In genomic region chr13:95563693-95564092, GRCm38 (mm10) we compare ENCODE assay signal across 8 mouse cellular contexts. TPM values are rescaled to one million over a fixed set of nuclear protein-coding genes. Genes with fewer than 3 reads are reported as not detected.
DNase-seq lines count a peak whose midpoint lies in the region; ATAC-seq and TF ChIP-seq lines count a peak whose summit lies in the region.

No protein-coding gene starts in this region.

- peak; percentile 77 for DNase-seq in MEL (ENCODE audit: low read depth, low spot score)
- DNase-seq in c-Kit-positive CD71-negative TER-119-negative erythroid progenitor cells, embryonic 14.5 days (ENCODE audit: low read depth) = peak; percentile 69
- DNase-seq in forebrain, embryonic 11.5 days (ENCODE audit: low spot score) = peak; percentile 72
- peak; percentile 89 for DNase-seq in hindbrain, embryonic 11.5 days (ENCODE audit: low spot score)
- DNase-seq in layer of hippocampus, postnatal 10 days (ENCODE audit: low spot score in 2 of 2) = peak; percentile 81 to 83
- peak; percentile 75 for DNase-seq in lung, postnatal 0 days (ENCODE audit: low spot score)
- peak; percentile 92 for DNase-seq in retina, embryonic 14.5 days (ENCODE audit: low spot score)
- DNase-seq in thymus, postnatal 25 days = peak; percentile 78

- under 1% methylated on average over 3 of the region's 3 CpGs for WGBS in forebrain, embryonic 11.5 days
- WGBS in hindbrain, embryonic 11.5 days = 0% methylated on average over 3 of the region's 3 CpGs
- 1% methylated on average over 3 of the region's 3 CpGs for WGBS in lung, postnatal 0 days

- no peaks in the 10 kb centered on the region for H3K9me3 ChIP-seq in MEL (replicated peaks; ENCODE audit: insufficient read depth, low read length)
- no peaks in the 10 kb centered on the region for H3K9me3 ChIP-seq in forebrain, embryonic 11.5 days (ENCODE audit: control insufficient read depth, low read length)
- H3K9me3 ChIP-seq in hindbrain, embryonic 11.5 days (ENCODE audit: control insufficient read depth, low read length) = no peaks in the 10 kb centered on the region
- no peaks in the 10 kb centered on the region for H3K9me3 ChIP-seq in lung, postnatal 0 days (ENCODE audit: low read length)

- no peak for TF ChIP-seq POLR2A in MEL (IDR thresholded peaks at IDR 0.05; ENCODE audit: control insufficient read depth in 1 of 2, insufficient read depth in 1 of 2, low read depth in 1 of 2, low read length in 2 of 2, poor library complexity in 1 of 2)

- no peaks in the 10 kb centered on the region for H3K36me3 ChIP-seq in MEL (ENCODE audit: control insufficient read depth in 1 of 2, insufficient read depth in 2 of 2, low read length in 2 of 2)
- H3K36me3 ChIP-seq in forebrain, embryonic 11.5 days (ENCODE audit: control insufficient read depth, insufficient read depth, low read length) = no peaks in the 10 kb centered on the region
- no peaks in the 10 kb centered on the region for H3K36me3 ChIP-seq in hindbrain, embryonic 11.5 days (ENCODE audit: control insufficient read depth, insufficient read depth, low read length)
- H3K36me3 ChIP-seq in lung, postnatal 0 days (ENCODE audit: insufficient read depth, low read length) = no peaks in the 10 kb centered on the region

- peak; percentile 70 to 96 (median 84) for TF ChIP-seq CTCF in MEL (IDR thresholded peaks at IDR 0.05 in 2 of 3, conservative IDR thresholded peaks at IDR 0.05 in 1 of 3; ENCODE audit: control insufficient read depth in 1 of 3, insufficient read depth in 1 of 3, low read depth in 2 of 3, low read length in 3 of 3, poor library complexity in 1 of 3, severe bottlenecking in 1 of 3)
- TF ChIP-seq CTCF in lung, postnatal 0 days (IDR thresholded peaks at IDR 0.05) = peak; percentile 95

- no peaks in the 10 kb centered on the region for H3K79me2 ChIP-seq in MEL (ENCODE audit: control insufficient read depth, insufficient read depth, low read length, poor library complexity)

- 0 out of 2 replicates have a peak, but pooled peaks have one; percentile 60 for ATAC-seq in forebrain, embryonic 11.5 days (replicated peaks; ENCODE audit: low FRiP score)
- peak; percentile 69; the same call in 1 of the 2 replicates for ATAC-seq in hindbrain, embryonic 11.5 days (ENCODE audit: low FRiP score)
- ATAC-seq in lung, postnatal 0 days = peak; percentile 83

- H3K27me3 ChIP-seq in MEL (ENCODE audit: control insufficient read depth in 1 of 2, insufficient read depth in 2 of 2, low read length in 2 of 2) = no peaks in the 10 kb centered on the region
- no peaks in the 10 kb centered on the region for H3K27me3 ChIP-seq in forebrain, embryonic 11.5 days (ENCODE audit: control insufficient read depth, insufficient read depth, low read length)
- H3K27me3 ChIP-seq in hindbrain, embryonic 11.5 days (ENCODE audit: control insufficient read depth, insufficient read depth, low read length) = no peaks in the 10 kb centered on the region
- no peaks in the 10 kb centered on the region for H3K27me3 ChIP-seq in lung, postnatal 0 days (replicated peaks; ENCODE audit: insufficient read depth, low read length)

- H3K27ac ChIP-seq in MEL (ENCODE audit: control insufficient read depth, low read depth, low read length) = no peak overlapping the region
- H3K27ac ChIP-seq in forebrain, embryonic 11.5 days (ENCODE audit: low read depth, low read length) = no peak overlapping the region
- H3K27ac ChIP-seq in hindbrain, embryonic 11.5 days (ENCODE audit: low read depth, low read length) = no peak overlapping the region
- no peak overlapping the region for H3K27ac ChIP-seq in lung, postnatal 0 days (ENCODE audit: low read length)

- no peak; the same call in none of the 2 replicates for TF ChIP-seq RAD21 in MEL (IDR thresholded peaks at IDR 0.05; ENCODE audit: low read depth, low read length)

- no peak for TF ChIP-seq EP300 in MEL (IDR thresholded peaks at IDR 0.05; ENCODE audit: low read depth in 1 of 2, low read length in 2 of 2)
- no peak for TF ChIP-seq EP300 in lung, postnatal 0 days (IDR thresholded peaks at IDR 0.05)

- no peak overlapping the region for H3K9ac ChIP-seq in MEL (ENCODE audit: control insufficient read depth, low read depth, low read length, poor library complexity, severe bottlenecking)
- no peak overlapping the region for H3K9ac ChIP-seq in forebrain, embryonic 11.5 days (ENCODE audit: low read length)
- no peak overlapping the region for H3K9ac ChIP-seq in hindbrain, embryonic 11.5 days (ENCODE audit: low read depth, low read length)
- H3K9ac ChIP-seq in lung, postnatal 0 days (replicated peaks; ENCODE audit: low read depth) = no peak overlapping the region

- no peaks in the 10 kb centered on the region; a peak in 1 of 4 replicates for H3K4me1 ChIP-seq in MEL (ENCODE audit: control insufficient read depth in 1 of 2, insufficient read depth in 2 of 2, low read length in 2 of 2)
- H3K4me1 ChIP-seq in forebrain, embryonic 11.5 days (replicated peaks; ENCODE audit: control insufficient read depth, insufficient read depth, low read length) = no peaks in the 10 kb centered on the region
- H3K4me1 ChIP-seq in hindbrain, embryonic 11.5 days (replicated peaks; ENCODE audit: control insufficient read depth, insufficient read depth, low read length) = no peaks in the 10 kb centered on the region
- no peaks in the 10 kb centered on the region for H3K4me1 ChIP-seq in lung, postnatal 0 days (ENCODE audit: insufficient read depth, low read depth, low read length)

- no peak overlapping the region for H3K4me2 ChIP-seq in forebrain, embryonic 11.5 days (ENCODE audit: low read depth, low read length, severe bottlenecking)
- no peak overlapping the region for H3K4me2 ChIP-seq in hindbrain, embryonic 11.5 days (replicated peaks; ENCODE audit: low read depth, low read length)
- no peak overlapping the region for H3K4me2 ChIP-seq in lung, postnatal 0 days (replicated peaks; ENCODE audit: low read depth, low read length)

- no peak overlapping the region for H3K4me3 ChIP-seq in MEL (ENCODE audit: control insufficient read depth in 1 of 2, insufficient read depth in 1 of 2, low read depth in 2 of 2, low read length in 2 of 2)
- H3K4me3 ChIP-seq in forebrain, embryonic 11.5 days (ENCODE audit: low read depth, low read length) = no peak overlapping the region
- H3K4me3 ChIP-seq in hindbrain, embryonic 11.5 days (ENCODE audit: low read depth, low read length) = no peak overlapping the region
- H3K4me3 ChIP-seq in lung, postnatal 0 days (ENCODE audit: low read depth, low read length) = no peak overlapping the region

TF ChIP-seq in MEL, 35 proteins besides CTCF, POLR2A, EP300 and RAD21 (continues in another document):
- TF ChIP-seq NRF1 (IDR thresholded peaks at IDR 0.05; ENCODE audit: insufficient read depth, low read depth, low read length, poor library complexity, severe bottlenecking) (no peak), E2F4 (IDR thresholded peaks at IDR 0.05; ENCODE audit: borderline replicate concordance, low read depth, low read length) (no peak), CHD1 (IDR thresholded peaks at IDR 0.05; ENCODE audit: low read depth, low read length) (no peak), GATA1 (IDR thresholded peaks at IDR 0.05; ENCODE audit: low read depth, low read length) (no peak), POLR2AphosphoS5 (IDR thresholded peaks at IDR 0.05; ENCODE audit: borderline replicate concordance, low read depth, low read length) (no peak), NELFE (IDR thresholded peaks at IDR 0.05; ENCODE audit: low read depth, low read length) (no peak), SIN3A (IDR thresholded peaks at IDR 0.05; ENCODE audit: low read length) (peak; percentile 36; the same call in 1 of the 2 replicates), MEF2A (IDR thresholded peaks at IDR 0.05; ENCODE audit: extremely low read depth, insufficient replicate concordance, low read depth, low read length, poor library complexity, severe bottlenecking) (no peak), KAT2A (conservative IDR thresholded peaks at IDR 0.05; ENCODE audit: low read depth, low read length) (no peak), USF2 (IDR thresholded peaks at IDR 0.05; ENCODE audit: borderline replicate concordance in 1 of 2, insufficient read depth in 1 of 2, low read depth in 1 of 2, low read length in 2 of 2) (no peak), ZMIZ1 (IDR thresholded peaks at IDR 0.05; ENCODE audit: low read depth, low read length) (no peak), UBTF (IDR thresholded peaks at IDR 0.05; ENCODE audit: borderline replicate concordance, insufficient read depth, low read depth, low read length) (no peak), JUND (IDR thresholded peaks at IDR 0.05; ENCODE audit: low read depth, low read length) (no peak), CHD2 (IDR thresholded peaks at IDR 0.05; ENCODE audit: low read length) (no peak), ZC3H11A (IDR thresholded peaks at IDR 0.05; ENCODE audit: low read depth, low read length) (peak; percentile 99), BHLHE40 (IDR thresholded peaks at IDR 0.05; ENCODE audit: borderline replicate concordance, low read depth, low read length) (0 out of 2 replicates have a peak, but pooled peaks have one; percentile 17), RCOR1 (IDR thresholded peaks at IDR 0.05; ENCODE audit: low read depth, low read length) (no peak), HCFC1 (IDR thresholded peaks at IDR 0.05; ENCODE audit: low read depth, low read length) (no peak), MYC (IDR thresholded peaks at IDR 0.05; ENCODE audit: low read depth, low read length) (no peak), SMC3 (IDR thresholded peaks at IDR 0.05; ENCODE audit: low read depth, low read length) (peak; percentile 98), MXI1 (IDR thresholded peaks at IDR 0.05; ENCODE audit: low read depth, low read length) (no peak)

RNA-seq across cellular contexts. Expression of gene F2rl1, which starts 38.7 kb away (rescaled TPM):
- total RNA-seq in MEL (2012; rRNA removed) = not detected in 2 replicates
- polyA plus RNA-seq in MEL (2012; ENCODE audit: insufficient read depth in 1 of 2, insufficient read length in 2 of 2, low read depth in 1 of 2, low replicate concordance in 2 of 2, missing spikeins in 1 of 2) = under 1 TPM in 1 of 2 experiments, not detected in 1; 0.06 TPM
- polyA plus RNA-seq in forebrain, embryonic 11.5 days (2014; fragmentation: Nextera tagmentation; extraction: Ambion mirVana) = 0.12 TPM in 1 of 2 replicates, not detected in the other
- polyA plus RNA-seq in hindbrain, embryonic 11.5 days (2014; fragmentation: Nextera tagmentation; extraction: Ambion mirVana) = 0.13 and 0.17 TPM in 2 replicates
- under 1 TPM; 0.16 to 0.31 TPM for total RNA-seq in layer of hippocampus, postnatal 10 days (2021)
- polyA plus RNA-seq in lung, postnatal 0 days (2015; fragmentation: Nextera tagmentation; extraction: Ambion mirVana) = 4.3 and 5.6 TPM in 2 replicates

RNA-seq across cellular contexts. Expression of gene F2r, which starts 54.6 kb away (rescaled TPM):
- total RNA-seq in MEL (2012; rRNA removed) = 18.2 and 19.1 TPM in 2 replicates
- 10 to 100 TPM in 1 of 2 experiments, not detected in 1; 32.7 TPM for polyA plus RNA-seq in MEL (2012; ENCODE audit: insufficient read depth in 1 of 2, insufficient read length in 2 of 2, low read depth in 1 of 2, low replicate concordance in 2 of 2, missing spikeins in 1 of 2)
- polyA plus RNA-seq in forebrain, embryonic 11.5 days (2014; fragmentation: Nextera tagmentation; extraction: Ambion mirVana) = 121 and 122 TPM in 2 replicates
- polyA plus RNA-seq in hindbrain, embryonic 11.5 days (2014; fragmentation: Nextera tagmentation; extraction: Ambion mirVana) = 123 and 132 TPM in 2 replicates
- 10 to 100 TPM; 12.2 to 12.9 TPM for total RNA-seq in layer of hippocampus, postnatal 10 days (2021)
- 118 and 134 TPM in 2 replicates for polyA plus RNA-seq in lung, postnatal 0 days (2015; fragmentation: Nextera tagmentation; extraction: Ambion mirVana)
